Mouse (Mus musculus) heart, embryonic 15.5 days (tissue): ENCODE results near the gene Olfr368. TPM values are rescaled to one million over a fixed set of nuclear protein-coding genes. Genes with fewer than 3 reads are reported as not detected.

ENCODE experiments used
- polyA plus RNA-seq: library from polyadenylated mRNA; unstranded; fragments of >200 nt; fragmentation: Nextera tagmentation; extraction: Ambion mirVana; gene quantifications from 2 replicates; pipeline ENCODE4 v1.2.1, GENCODE M21; 2015

Gene Olfr368
- polyA plus RNA-seq, 1 experiment from 2014 or later, result not detected

Other genes with a start within 250 kb of the Olfr368 start
- gene Olfr361, start 237.2 kb upstream of the Olfr368 start, polyA plus RNA-seq, result not detected in 2 replicates
- gene Olfr362, start 208.6 kb upstream of the Olfr368 start, polyA plus RNA-seq, result not detected in 2 replicates
- gene Olfr364-ps1, start 187.2 kb upstream of the Olfr368 start, polyA plus RNA-seq, result not detected in 2 replicates
- not detected in 2 replicates for gene Olfr365, start 138.3 kb upstream of the Olfr368 start, polyA plus RNA-seq
- gene Olfr366, start 114.9 kb upstream of the Olfr368 start, polyA plus RNA-seq, result not detected in 2 replicates
- gene Pdcl, start 32.8 kb downstream of the Olfr368 start, polyA plus RNA-seq, result 30.3 and 31.6 TPM in 2 replicates
- 9.2 and 11.4 TPM in 2 replicates for gene Rc3h2, start 96.4 kb downstream of the Olfr368 start, polyA plus RNA-seq
- 3.9 and 4.8 TPM in 2 replicates for gene Zbtb26, start 116.6 kb downstream of the Olfr368 start, polyA plus RNA-seq
- 3.3 and 3.9 TPM in 2 replicates for gene Zbtb6, start 116.7 kb downstream of the Olfr368 start, polyA plus RNA-seq
- gene Rabgap1, start 116.8 kb downstream of the Olfr368 start, polyA plus RNA-seq, result 25.3 and 25.9 TPM in 2 replicates
- gene Gpr21, start 189.8 kb downstream of the Olfr368 start, polyA plus RNA-seq, result 0.58 and 1.3 TPM in 2 replicates